Mouse (Mus musculus): ENCODE results near the gene Cipc. TPM values are rescaled to one million over a fixed set of nuclear protein-coding genes. Genes with fewer than 3 reads are reported as not detected.

Gene Cipc
- polyA plus RNA-seq, 1 experiment from 2014 or later = 57.8 TPM

- ATAC-seq = no peak
- H3K36me3 ChIP-seq (ENCODE audit: control insufficient read depth, insufficient read depth, low read length) = no peaks in the 10 kb centered on the region
- H3K27ac ChIP-seq (ENCODE audit: low read length) = no peak overlapping the region
- no peaks in the 10 kb centered on the region for H3K9me3 ChIP-seq (replicated peaks; ENCODE audit: control insufficient read depth, low read length, poor library complexity, severe bottlenecking)
- H3K4me3 ChIP-seq (ENCODE audit: low read depth, low read length) = no peak overlapping the region
- no peak overlapping the region for H3K9ac ChIP-seq (ENCODE audit: low read depth, low read length)
- no peak overlapping the region for H3K4me2 ChIP-seq (ENCODE audit: low read length)
- H3K4me1 ChIP-seq (ENCODE audit: control insufficient read depth, insufficient read depth, low read length) = peaks cover 15% of the 10 kb centered on the region
- no peaks in the 10 kb centered on the region for H3K27me3 ChIP-seq (ENCODE audit: control insufficient read depth, insufficient read depth, low read depth, low read length)
- 52% methylated on average over 7 of the region's 7 CpGs for WGBS
Observed at GRCm38 (mm10) chr12:87002209-87002608, 55.4 kb downstream of the Cipc start.

- H3K4me1 ChIP-seq (ENCODE audit: control insufficient read depth, insufficient read depth, low read length) = peaks cover 15% of the 10 kb centered on the region
- H3K27me3 ChIP-seq (ENCODE audit: control insufficient read depth, insufficient read depth, low read depth, low read length) = no peaks in the 10 kb centered on the region
- no peak overlapping the region for H3K4me3 ChIP-seq (ENCODE audit: low read depth, low read length)
- H3K27ac ChIP-seq (ENCODE audit: low read length) = no peak overlapping the region
- no peak overlapping the region for H3K4me2 ChIP-seq (ENCODE audit: low read length)
- ATAC-seq = no peak
- H3K9ac ChIP-seq (ENCODE audit: low read depth, low read length) = no peak overlapping the region
- no peaks in the 10 kb centered on the region for H3K36me3 ChIP-seq (ENCODE audit: control insufficient read depth, insufficient read depth, low read length)
- 66% methylated on average over 7 of the region's 7 CpGs for WGBS
- no peaks in the 10 kb centered on the region for H3K9me3 ChIP-seq (replicated peaks; ENCODE audit: control insufficient read depth, low read length, poor library complexity, severe bottlenecking)
Observed at GRCm38 (mm10) chr12:87002815-87003214, 56.0 kb downstream of the Cipc start.

- no peaks in the 10 kb centered on the region for H3K9me3 ChIP-seq (replicated peaks; ENCODE audit: control insufficient read depth, low read length, poor library complexity, severe bottlenecking)
- H3K27ac ChIP-seq (ENCODE audit: low read length) = no peak overlapping the region
- 62% methylated on average over 3 of the region's 3 CpGs for WGBS
- H3K4me3 ChIP-seq (ENCODE audit: low read depth, low read length) = no peak overlapping the region
- no peak overlapping the region for H3K4me2 ChIP-seq (ENCODE audit: low read length)
- H3K9ac ChIP-seq (ENCODE audit: low read depth, low read length) = no peak overlapping the region
- no peaks in the 10 kb centered on the region for H3K36me3 ChIP-seq (ENCODE audit: control insufficient read depth, insufficient read depth, low read length)
- peaks cover 15% of the 10 kb centered on the region for H3K4me1 ChIP-seq (ENCODE audit: control insufficient read depth, insufficient read depth, low read length)
- no peaks in the 10 kb centered on the region for H3K27me3 ChIP-seq (ENCODE audit: control insufficient read depth, insufficient read depth, low read depth, low read length)
- no peak for ATAC-seq
Observed at GRCm38 (mm10) chr12:87003606-87004005, 56.8 kb downstream of the Cipc start.

- Histone ChIP-seq H3K4me1 (ENCODE audit: control insufficient read depth, insufficient read depth, low read length) (peaks cover 15% of the 10 kb centered on the region), H3K27me3 (ENCODE audit: control insufficient read depth, insufficient read depth, low read depth, low read length) (no peaks in the 10 kb centered on the region), H3K27ac (ENCODE audit: low read length) (peak overlapping the region; percentile 10; the same call in 1 of the 2 replicates), H3K4me3 (ENCODE audit: low read depth, low read length) (no peak overlapping the region), H3K9ac (ENCODE audit: low read depth, low read length) (no peak overlapping the region), H3K36me3 (ENCODE audit: control insufficient read depth, insufficient read depth, low read length) (no peaks in the 10 kb centered on the region), H3K4me2 (ENCODE audit: low read length) (no peak overlapping the region), H3K9me3 (replicated peaks; ENCODE audit: control insufficient read depth, low read length, poor library complexity, severe bottlenecking) (no peaks in the 10 kb centered on the region)
- no peak for ATAC-seq
- WGBS = 89% methylated on average over 4 of the region's 4 CpGs
Observed at GRCm38 (mm10) chr12:87004596-87004995, 57.8 kb downstream of the Cipc start.

Other genes with a start within 250 kb of the Cipc start
- gene Angel1, start 220.6 kb upstream of the Cipc start, polyA plus RNA-seq (2015; fragmentation: Nextera tagmentation; extraction: Ambion mirVana) = 10.6 and 10.8 TPM in 2 replicates
- gene Lrrc74a, start 212.7 kb upstream of the Cipc start, polyA plus RNA-seq (2015; fragmentation: Nextera tagmentation; extraction: Ambion mirVana) = not detected in 2 replicates
- 69.3 and 76.9 TPM in 2 replicates for gene Irf2bpl, start 62.2 kb upstream of the Cipc start, polyA plus RNA-seq (2015; fragmentation: Nextera tagmentation; extraction: Ambion mirVana)
- 24.4 and 28.1 TPM in 2 replicates for gene Zdhhc22, start 43.4 kb downstream of the Cipc start, polyA plus RNA-seq (2015; fragmentation: Nextera tagmentation; extraction: Ambion mirVana)
- 12.9 and 13.7 TPM in 2 replicates for gene Tmem63c, start 74.3 kb downstream of the Cipc start, polyA plus RNA-seq (2015; fragmentation: Nextera tagmentation; extraction: Ambion mirVana)
- gene Ngb, start 155.5 kb downstream of the Cipc start, polyA plus RNA-seq (2015; fragmentation: Nextera tagmentation; extraction: Ambion mirVana) = 8.5 and 10.8 TPM in 2 replicates
- 25.1 and 31.5 TPM in 2 replicates for gene Gstz1, start 200.1 kb downstream of the Cipc start, polyA plus RNA-seq (2015; fragmentation: Nextera tagmentation; extraction: Ambion mirVana)
- gene Pomt2, start 200.9 kb downstream of the Cipc start, polyA plus RNA-seq (2015; fragmentation: Nextera tagmentation; extraction: Ambion mirVana) = 15.6 and 16.1 TPM in 2 replicates

Measured in midbrain, embryonic 16.5 days (tissue).